Mouse (Mus musculus): ENCODE results near the gene Kif21b. TPM values are rescaled to one million over a fixed set of nuclear protein-coding genes. Genes with fewer than 3 reads are reported as not detected.

Kif21b gene
- 0.85 and 0.87 TPM in 2 replicates for polyA plus RNA-seq (2015; fragmentation: Nextera tagmentation; extraction: Ambion mirVana)

DNA sequence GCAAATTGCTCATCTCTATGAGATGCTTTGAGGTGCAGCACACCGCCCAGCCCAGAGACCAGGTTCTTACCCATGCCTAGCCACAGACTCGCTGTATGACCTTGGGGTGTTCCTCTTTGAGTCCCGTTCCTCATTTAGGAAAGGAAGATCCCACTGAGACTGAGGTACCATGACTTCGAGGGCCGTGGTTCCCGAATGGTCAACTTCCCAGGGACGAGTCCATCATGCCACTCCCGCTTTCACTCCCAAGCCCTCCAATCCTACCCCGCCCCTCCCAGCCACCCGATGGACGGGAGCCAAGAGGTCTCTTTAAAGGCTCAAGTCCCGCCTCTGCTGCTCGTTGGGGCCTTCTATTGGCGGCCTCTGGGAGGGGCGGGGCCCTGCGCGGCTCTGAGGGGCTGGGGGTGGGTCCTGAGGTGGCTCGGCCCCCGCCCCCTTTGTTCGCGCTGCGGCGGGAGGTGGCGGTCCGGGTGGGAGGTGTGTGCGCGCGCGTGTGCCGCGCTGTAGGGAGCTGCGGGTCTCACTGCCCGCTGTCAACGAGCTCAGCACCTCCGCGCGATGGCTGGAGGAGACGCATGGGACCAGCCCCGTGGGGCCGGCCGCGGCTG, at the start of gene Kif21b:
Gene Kif21b, plus strand, starts transcription at position 439 of the 608 bp plus-strand sequence.
- peaks cover 7% of the 10 kb centered on the region; the same call in 1 of the 2 replicates for H3K27me3 ChIP-seq (replicated peaks; ENCODE audit: insufficient read depth, low read length)
- DNase-seq (ENCODE audit: low spot score), result peak; percentile 93
- ATAC-seq, result peak; percentile 87
- peak within 1 kb of the TSS; percentile 99 for H3K4me2 ChIP-seq (replicated peaks; ENCODE audit: low read depth, low read length)
- 2% methylated on average over 41 of the region's 42 CpGs for WGBS
- no peaks in the 10 kb centered on the region for H3K9me3 ChIP-seq (ENCODE audit: low read length)
- H3K4me1 ChIP-seq (ENCODE audit: insufficient read depth, low read depth, low read length), result peaks cover 21% of the 10 kb centered on the region; the same call in 1 of the 2 replicates
- H3K4me3 ChIP-seq (ENCODE audit: low read depth, low read length), result peak within 1 kb of the TSS; percentile 61
- H3K27ac ChIP-seq (ENCODE audit: low read length), result 0 out of 2 replicates have a peak within 1 kb of the TSS, but pooled peaks have one; percentile 32
- no peaks in the 10 kb centered on the region for H3K36me3 ChIP-seq (ENCODE audit: insufficient read depth, low read length)
- H3K9ac ChIP-seq (replicated peaks; ENCODE audit: low read depth), result peak within 1 kb of the TSS; percentile 16; the same call in 1 of the 2 replicates
- TF ChIP-seq EP300 (IDR thresholded peaks at IDR 0.05) (no peak), CTCF (IDR thresholded peaks at IDR 0.05) (no peak)

DNA sequence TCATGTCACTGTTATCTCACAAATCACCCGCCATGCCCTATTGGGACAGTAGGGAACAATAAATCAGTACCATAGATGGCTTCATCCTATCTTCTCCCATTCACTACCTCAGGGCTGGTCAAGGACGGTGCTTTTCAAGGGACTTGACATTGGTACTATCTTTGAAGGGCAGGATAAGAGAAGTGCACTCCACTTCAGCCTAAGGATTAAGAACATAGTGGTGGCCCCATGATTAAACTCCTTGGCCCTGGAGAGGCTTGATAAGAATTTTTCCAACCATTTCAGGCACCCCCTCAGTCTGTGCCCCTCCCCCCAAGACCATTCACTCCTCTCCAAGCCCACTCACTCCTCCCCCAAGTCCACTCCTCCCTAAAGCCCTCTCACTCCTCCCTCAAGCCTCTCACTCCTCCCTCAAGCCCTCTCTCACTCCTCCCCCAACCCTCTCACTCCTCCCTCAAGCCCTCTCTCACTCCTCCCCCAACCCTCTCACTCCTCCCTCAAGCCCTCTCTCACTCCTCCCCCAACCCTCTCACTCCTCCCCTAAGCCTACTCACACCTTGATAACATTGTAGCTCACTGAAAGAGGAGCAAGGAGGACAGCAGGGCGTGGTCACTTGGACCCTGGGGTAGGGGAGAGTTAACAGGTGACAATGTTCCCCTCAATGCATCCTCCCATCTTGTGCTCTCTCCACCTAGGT, 45.1 kb upstream of the Kif21b start:
- no peaks in the 10 kb centered on the region for H3K9me3 ChIP-seq (ENCODE audit: low read length)
- H3K9ac ChIP-seq (replicated peaks; ENCODE audit: low read depth), result no peak overlapping the region
- H3K4me2 ChIP-seq (replicated peaks; ENCODE audit: low read depth, low read length), result no peak overlapping the region
- WGBS, result 68% methylated on average over 3 of the region's 3 CpGs
- no peak for TF ChIP-seq CTCF (IDR thresholded peaks at IDR 0.05)
- TF ChIP-seq EP300 (IDR thresholded peaks at IDR 0.05), result no peak
- no peak overlapping the region for H3K4me3 ChIP-seq (ENCODE audit: low read depth, low read length)
- no peak for DNase-seq (ENCODE audit: low spot score)
- H3K36me3 ChIP-seq (ENCODE audit: insufficient read depth, low read length), result no peaks in the 10 kb centered on the region
- H3K27me3 ChIP-seq (replicated peaks; ENCODE audit: insufficient read depth, low read length), result 0 out of 2 replicates have a peak, but pooled peaks cover 6% of the 10 kb centered on the region
- H3K27ac ChIP-seq (ENCODE audit: low read length), result no peak overlapping the region
- ATAC-seq, result peak; percentile 35; the same call in 1 of the 2 replicates
- no peaks in the 10 kb centered on the region for H3K4me1 ChIP-seq (ENCODE audit: insufficient read depth, low read depth, low read length)

DNA sequence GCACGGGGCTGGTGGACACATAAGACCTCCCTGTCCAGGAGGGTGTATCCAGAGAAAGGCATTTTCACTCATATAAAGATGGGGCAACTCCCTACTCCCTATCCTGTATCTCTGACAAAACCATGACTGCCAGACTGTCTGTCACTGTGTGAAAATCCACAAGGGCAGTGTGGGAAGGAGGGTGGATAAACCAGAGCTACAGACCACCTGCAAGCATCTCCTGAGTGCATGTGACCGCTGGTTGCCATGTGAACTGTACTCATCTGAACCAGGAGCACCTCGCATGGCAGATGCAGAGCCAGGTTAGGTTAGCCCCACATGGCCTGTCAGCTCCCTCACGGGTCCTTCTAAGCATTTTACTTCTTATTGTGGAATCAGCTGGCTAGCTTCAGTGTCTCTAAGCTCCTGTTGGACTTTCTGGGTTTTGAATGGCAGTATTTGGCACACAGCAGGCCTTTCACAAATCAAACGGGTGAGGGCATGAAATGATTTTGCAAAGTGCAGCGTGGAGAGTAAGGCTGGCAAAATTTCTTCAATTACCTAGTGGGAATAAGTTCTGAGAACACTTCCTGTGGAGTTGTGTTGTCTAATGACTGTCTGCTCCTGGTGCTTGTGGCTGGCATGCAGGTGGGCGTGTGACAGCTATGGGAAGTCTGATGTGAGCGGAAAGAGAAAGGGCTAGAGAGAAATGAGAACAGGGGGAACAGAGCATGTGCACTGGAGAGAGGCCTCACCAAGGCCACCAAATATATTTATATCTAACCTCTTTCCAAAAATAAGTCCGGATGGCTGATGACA, 41.6 kb upstream of the Kif21b start:
- 0 out of 2 replicates have a peak, but pooled peaks cover 6% of the 10 kb centered on the region for H3K27me3 ChIP-seq (replicated peaks; ENCODE audit: insufficient read depth, low read length)
- DNase-seq (ENCODE audit: low spot score), result no peak
- TF ChIP-seq EP300 (IDR thresholded peaks at IDR 0.05), result no peak
- TF ChIP-seq CTCF (IDR thresholded peaks at IDR 0.05), result no peak
- H3K36me3 ChIP-seq (ENCODE audit: insufficient read depth, low read length), result no peaks in the 10 kb centered on the region
- H3K9me3 ChIP-seq (ENCODE audit: low read length), result no peaks in the 10 kb centered on the region
- H3K4me2 ChIP-seq (replicated peaks; ENCODE audit: low read depth, low read length), result no peak overlapping the region
- H3K4me3 ChIP-seq (ENCODE audit: low read depth, low read length), result no peak overlapping the region
- no peak overlapping the region for H3K9ac ChIP-seq (replicated peaks; ENCODE audit: low read depth)
- no peak for ATAC-seq
- no peaks in the 10 kb centered on the region for H3K4me1 ChIP-seq (ENCODE audit: insufficient read depth, low read depth, low read length)
- WGBS, result 74% methylated on average over 9 of the region's 9 CpGs
- no peak overlapping the region for H3K27ac ChIP-seq (ENCODE audit: low read length)

DNA sequence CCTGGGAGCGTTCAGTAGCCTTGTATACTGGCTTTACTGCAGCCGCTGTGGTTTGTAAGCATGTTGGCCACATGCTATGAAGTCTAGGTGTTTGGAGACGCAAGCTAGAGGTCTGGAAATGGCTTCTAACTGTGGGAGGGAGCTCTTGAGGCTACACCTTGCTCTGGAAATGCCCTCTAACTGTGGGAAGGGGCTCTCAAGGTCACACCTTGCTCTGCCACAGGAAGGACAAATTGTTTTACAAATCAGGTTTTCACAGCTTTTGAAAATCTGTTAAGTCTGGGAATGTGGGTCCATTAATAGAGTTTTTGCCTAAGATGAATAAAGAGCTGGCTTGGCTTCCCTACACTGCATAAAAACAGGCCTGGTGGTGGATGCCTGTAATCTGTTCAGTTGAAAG, 37.5 kb upstream of the Kif21b start:
- no peak for DNase-seq (ENCODE audit: low spot score)
- ATAC-seq, result no peak
- H3K4me2 ChIP-seq (replicated peaks; ENCODE audit: low read depth, low read length), result no peak overlapping the region
- no peaks in the 10 kb centered on the region for H3K9me3 ChIP-seq (ENCODE audit: low read length)
- no peak for TF ChIP-seq CTCF (IDR thresholded peaks at IDR 0.05)
- TF ChIP-seq EP300 (IDR thresholded peaks at IDR 0.05), result no peak
- no peak overlapping the region for H3K27ac ChIP-seq (ENCODE audit: low read length)
- H3K4me1 ChIP-seq (ENCODE audit: insufficient read depth, low read depth, low read length), result no peaks in the 10 kb centered on the region
- 76% methylated on average over 3 of the region's 3 CpGs for WGBS
- no peaks in the 10 kb centered on the region for H3K36me3 ChIP-seq (ENCODE audit: insufficient read depth, low read length)
- no peak overlapping the region for H3K9ac ChIP-seq (replicated peaks; ENCODE audit: low read depth)
- H3K4me3 ChIP-seq (ENCODE audit: low read depth, low read length), result no peak overlapping the region
- H3K27me3 ChIP-seq (replicated peaks; ENCODE audit: insufficient read depth, low read length), result 0 out of 2 replicates have a peak, but pooled peaks cover 2% of the 10 kb centered on the region

GRCm38 (mm10) chr1:136094807-136095206, 36.4 kb upstream of the Kif21b start:
- no peak overlapping the region for H3K9ac ChIP-seq (replicated peaks; ENCODE audit: low read depth)
- 67% methylated on average over 5 of the region's 5 CpGs for WGBS
- no peak for DNase-seq (ENCODE audit: low spot score)
- no peaks in the 10 kb centered on the region for H3K4me1 ChIP-seq (ENCODE audit: insufficient read depth, low read depth, low read length)
- ATAC-seq, result no peak
- TF ChIP-seq CTCF (IDR thresholded peaks at IDR 0.05), result no peak
- TF ChIP-seq EP300 (IDR thresholded peaks at IDR 0.05), result no peak
- H3K27me3 ChIP-seq (replicated peaks; ENCODE audit: insufficient read depth, low read length), result no peaks in the 10 kb centered on the region
- H3K4me3 ChIP-seq (ENCODE audit: low read depth, low read length), result no peak overlapping the region
- H3K36me3 ChIP-seq (ENCODE audit: insufficient read depth, low read length), result no peaks in the 10 kb centered on the region
- H3K4me2 ChIP-seq (replicated peaks; ENCODE audit: low read depth, low read length), result no peak overlapping the region
- H3K9me3 ChIP-seq (ENCODE audit: low read length), result no peaks in the 10 kb centered on the region
- no peak overlapping the region for H3K27ac ChIP-seq (ENCODE audit: low read length)

GRCm38 (mm10) chr1:136102094-136102493, 29.1 kb upstream of the Kif21b start:
- Histone ChIP-seq H3K4me1 (ENCODE audit: insufficient read depth, low read depth, low read length) (no peaks in the 10 kb centered on the region), H3K4me3 (ENCODE audit: low read depth, low read length) (no peak overlapping the region), H3K36me3 (ENCODE audit: insufficient read depth, low read length) (no peaks in the 10 kb centered on the region), H3K9ac (replicated peaks; ENCODE audit: low read depth) (no peak overlapping the region), H3K4me2 (replicated peaks; ENCODE audit: low read depth, low read length) (no peak overlapping the region), H3K27me3 (replicated peaks; ENCODE audit: insufficient read depth, low read length) (no peaks in the 10 kb centered on the region), H3K27ac (ENCODE audit: low read length) (no peak overlapping the region), H3K9me3 (ENCODE audit: low read length) (no peaks in the 10 kb centered on the region)
- 63% methylated on average over 4 of the region's 4 CpGs for WGBS
- TF ChIP-seq EP300 (IDR thresholded peaks at IDR 0.05) (no peak), CTCF (IDR thresholded peaks at IDR 0.05) (no peak)
- ATAC-seq (no peak), DNase-seq (ENCODE audit: low spot score) (no peak)
